Mouse (Mus musculus): Measurements from ENCODE around the gene Midn. TPM values are rescaled to one million over a fixed set of nuclear protein-coding genes. Genes with fewer than 3 reads are reported as not detected.
A peak's percentile ranks its signal among the peaks of the same experiment; 100 is the strongest.

Gene Midn
- polyA plus RNA-seq, 1 experiment from 2014 or later: 67.1 TPM

DNA sequence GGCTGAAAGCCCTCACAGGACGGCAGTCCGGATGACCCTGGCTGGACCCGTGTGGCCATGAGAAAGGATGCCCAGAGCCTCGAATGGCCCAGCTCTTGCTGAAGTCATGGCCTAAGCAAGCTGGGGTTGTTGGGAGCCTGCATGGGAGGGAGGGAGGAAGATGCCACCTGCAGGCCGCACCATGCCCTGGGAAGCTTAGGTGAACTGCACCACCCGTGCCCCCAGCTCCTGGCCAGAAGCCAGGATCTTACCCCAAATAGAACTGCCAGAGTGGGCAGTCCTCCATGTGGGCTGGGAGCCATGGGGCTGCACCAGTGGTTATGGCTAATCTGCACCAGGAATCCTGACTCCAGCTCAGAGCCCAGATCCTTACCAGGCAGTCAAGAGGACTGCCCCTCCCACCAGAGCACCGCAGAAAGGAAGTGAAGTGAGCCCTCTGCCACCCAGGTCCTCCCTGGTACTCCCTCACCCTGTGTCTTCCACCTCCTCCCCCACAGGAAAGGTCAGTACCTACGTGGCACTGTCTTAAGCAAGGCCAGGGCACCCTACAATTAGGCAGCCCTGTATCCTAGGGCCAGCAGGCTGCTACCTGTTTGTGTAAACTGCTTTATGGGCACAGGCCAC lies 14.7 kb upstream of the Midn start:
- 83% methylated on average over 8 of the region's 8 CpGs for WGBS

DNA sequence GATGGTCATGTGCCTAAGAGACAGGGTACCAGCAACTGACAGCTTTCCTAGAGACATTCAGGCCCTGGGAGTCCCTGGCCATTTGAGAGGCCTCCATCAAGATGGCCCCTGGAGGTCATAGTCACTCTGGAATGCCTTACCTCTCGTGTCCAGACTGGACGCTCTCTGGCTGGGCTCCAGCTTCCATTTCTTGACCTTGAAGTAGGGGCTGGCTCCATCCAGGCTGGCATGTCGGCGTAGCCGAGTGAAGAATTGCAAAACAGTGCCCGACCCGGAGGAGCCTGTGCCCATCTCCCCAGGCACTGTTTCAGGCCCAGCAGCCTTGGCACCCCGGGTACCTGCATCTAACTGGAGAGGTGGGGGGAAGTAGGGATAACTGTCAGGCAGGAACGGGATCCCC lies 13.7 kb upstream of the Midn start:
- Histone ChIP-seq H3K9me3 (ENCODE audit: control insufficient read depth, low read length) (no peaks in the 10 kb centered on the region), H3K36me3 (ENCODE audit: control insufficient read depth, insufficient read depth, low read length) (peaks cover 7% of the 10 kb centered on the region), H3K4me1 (replicated peaks; ENCODE audit: control insufficient read depth, insufficient read depth, low read length) (peaks cover 30% of the 10 kb centered on the region), H3K9ac (ENCODE audit: low read depth, low read length) (no peak overlapping the region), H3K4me3 (ENCODE audit: low read depth, low read length) (no peak overlapping the region), H3K27ac (ENCODE audit: low read depth, low read length) (no peak overlapping the region), H3K27me3 (ENCODE audit: control insufficient read depth, insufficient read depth, low read length) (peaks cover 22% of the 10 kb centered on the region), H3K4me2 (replicated peaks; ENCODE audit: low read depth, low read length) (no peak overlapping the region)
- 90% methylated on average over 9 of the region's 9 CpGs for WGBS
- ATAC-seq (ENCODE audit: low FRiP score): no peak
- no peak for DNase-seq (ENCODE audit: low spot score)

More for the DNA sequence above, 14.7 kb upstream of the Midn start:
- H3K36me3 ChIP-seq (ENCODE audit: control insufficient read depth, insufficient read depth, low read length): peaks cover 11% of the 10 kb centered on the region
- H3K4me3 ChIP-seq (ENCODE audit: low read depth, low read length): no peak overlapping the region
- peaks cover 23% of the 10 kb centered on the region for H3K4me1 ChIP-seq (replicated peaks; ENCODE audit: control insufficient read depth, insufficient read depth, low read length)
- H3K9ac ChIP-seq (ENCODE audit: low read depth, low read length): no peak overlapping the region
- H3K9me3 ChIP-seq (ENCODE audit: control insufficient read depth, low read length): no peaks in the 10 kb centered on the region
- H3K27ac ChIP-seq (ENCODE audit: low read depth, low read length): no peak overlapping the region
- ATAC-seq (ENCODE audit: low FRiP score) (no peak), DNase-seq (ENCODE audit: low spot score) (no peak)
- H3K4me2 ChIP-seq (replicated peaks; ENCODE audit: low read depth, low read length): no peak overlapping the region
- H3K27me3 ChIP-seq (ENCODE audit: control insufficient read depth, insufficient read depth, low read length): peaks cover 21% of the 10 kb centered on the region

DNA sequence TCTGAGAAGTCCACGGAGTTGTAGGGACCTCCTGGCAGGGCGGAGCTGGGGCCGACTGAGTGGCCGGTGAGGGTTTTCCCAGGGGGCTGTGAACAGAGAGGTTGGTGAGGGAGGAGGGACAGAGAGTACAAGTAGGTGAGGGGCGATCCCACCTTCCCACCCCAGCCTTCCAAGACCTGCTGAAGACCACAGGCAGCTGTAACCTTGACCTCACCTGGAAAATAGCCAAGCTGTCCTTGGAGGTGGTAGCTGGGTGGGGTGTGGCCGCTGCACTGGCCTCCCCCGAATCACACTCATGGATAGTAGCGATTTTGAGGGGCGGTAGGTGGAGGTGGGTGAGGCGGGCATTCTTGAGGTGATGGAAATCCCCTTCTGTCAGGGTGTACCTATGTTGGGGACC lies 12.9 kb upstream of the Midn start:
- Histone ChIP-seq H3K4me1 (replicated peaks; ENCODE audit: control insufficient read depth, insufficient read depth, low read length) (peaks cover 30% of the 10 kb centered on the region), H3K4me3 (ENCODE audit: low read depth, low read length) (no peak overlapping the region), H3K36me3 (ENCODE audit: control insufficient read depth, insufficient read depth, low read length) (peaks cover 6% of the 10 kb centered on the region), H3K4me2 (replicated peaks; ENCODE audit: low read depth, low read length) (no peak overlapping the region), H3K9me3 (ENCODE audit: control insufficient read depth, low read length) (no peaks in the 10 kb centered on the region), H3K27me3 (ENCODE audit: control insufficient read depth, insufficient read depth, low read length) (peaks cover 23% of the 10 kb centered on the region), H3K27ac (ENCODE audit: low read depth, low read length) (no peak overlapping the region), H3K9ac (ENCODE audit: low read depth, low read length) (no peak overlapping the region)
- DNase-seq (ENCODE audit: low spot score) (no peak), ATAC-seq (ENCODE audit: low FRiP score) (no peak)
- 89% methylated on average over 10 of the region's 10 CpGs for WGBS

DNA sequence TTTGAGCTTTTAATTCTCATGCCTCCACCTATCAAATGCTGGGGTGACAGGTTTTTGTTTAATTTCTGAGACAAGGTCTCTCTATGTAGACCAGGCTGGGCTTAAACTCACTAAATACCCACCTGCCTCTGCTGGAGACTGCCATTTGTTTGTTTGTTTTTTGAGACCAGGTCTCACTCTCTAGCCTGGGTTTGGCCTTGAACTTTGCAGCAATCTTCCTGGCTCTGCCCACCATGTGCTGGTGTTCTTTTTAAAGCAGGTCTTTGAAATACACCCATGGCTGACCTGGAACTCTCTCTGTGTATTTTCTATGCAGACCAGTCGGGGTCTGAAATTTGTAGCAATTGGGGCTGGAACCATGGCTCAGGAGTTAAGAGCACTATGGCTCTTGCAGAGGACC lies 12.4 kb upstream of the Midn start:
- no peak for DNase-seq (ENCODE audit: low spot score)
- no peak overlapping the region for H3K27ac ChIP-seq (ENCODE audit: low read depth, low read length)
- no peak overlapping the region for H3K4me2 ChIP-seq (replicated peaks; ENCODE audit: low read depth, low read length)
- H3K9ac ChIP-seq (ENCODE audit: low read depth, low read length): no peak overlapping the region
- peaks cover 2% of the 10 kb centered on the region; the same call in 1 of the 2 replicates for H3K36me3 ChIP-seq (ENCODE audit: control insufficient read depth, insufficient read depth, low read length)
- peaks cover 23% of the 10 kb centered on the region for H3K27me3 ChIP-seq (ENCODE audit: control insufficient read depth, insufficient read depth, low read length)
- ATAC-seq (ENCODE audit: low FRiP score): no peak
- H3K4me1 ChIP-seq (replicated peaks; ENCODE audit: control insufficient read depth, insufficient read depth, low read length): peaks cover 30% of the 10 kb centered on the region
- H3K9me3 ChIP-seq (ENCODE audit: control insufficient read depth, low read length): no peaks in the 10 kb centered on the region
- no peak overlapping the region for H3K4me3 ChIP-seq (ENCODE audit: low read depth, low read length)
- 97% methylated on average over 1 of the region's 1 CpGs for WGBS

DNA sequence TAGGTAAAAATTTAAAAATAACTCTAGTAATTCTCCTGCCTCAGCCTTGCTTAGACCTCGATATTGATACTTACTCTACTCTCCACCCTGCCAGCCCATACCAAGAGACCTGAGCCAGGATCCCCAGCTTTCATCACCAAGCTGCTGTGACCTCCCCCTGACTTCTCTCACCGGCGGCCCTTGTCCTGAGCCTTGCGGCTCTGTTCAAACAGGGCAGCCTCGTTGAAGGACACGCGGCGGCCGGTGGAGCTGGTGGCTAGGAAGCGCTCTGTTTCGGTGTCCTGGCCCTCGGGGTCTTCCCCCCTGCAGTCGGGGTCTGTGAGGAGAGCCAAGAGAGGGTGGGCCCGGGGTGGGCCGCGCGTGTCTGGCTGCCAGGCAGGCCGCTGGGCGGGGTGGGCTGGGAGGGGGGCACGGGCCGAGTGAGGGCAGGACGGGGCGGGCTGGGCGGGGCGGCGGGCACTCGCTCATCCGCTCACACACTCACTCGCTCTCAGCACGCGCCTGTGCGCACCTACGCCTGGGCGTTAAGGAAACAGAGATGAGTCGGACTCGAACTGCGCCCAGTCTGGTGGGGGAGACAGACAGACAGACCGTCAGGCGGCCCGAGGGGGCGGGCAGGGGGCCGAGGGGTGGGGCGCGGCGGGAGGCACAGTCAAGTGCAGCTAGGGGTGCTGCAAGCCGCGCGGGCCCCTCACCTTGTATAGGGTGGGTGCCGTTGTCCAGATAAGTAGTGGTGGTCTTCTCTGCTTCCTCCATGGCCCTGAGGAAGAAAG lies 11.7 kb upstream of the Midn start:
- 0 out of 2 replicates have a peak overlapping the region, but pooled peaks have one; percentile 85 for H3K9ac ChIP-seq (ENCODE audit: low read depth, low read length)
- 19% methylated on average over 26 of the region's 49 CpGs for WGBS
- H3K27ac ChIP-seq (ENCODE audit: low read depth, low read length): no peak overlapping the region
- DNase-seq (ENCODE audit: low spot score) (peak; percentile 23), ATAC-seq (ENCODE audit: low FRiP score) (no peak)
- no peaks in the 10 kb centered on the region for H3K9me3 ChIP-seq (ENCODE audit: control insufficient read depth, low read length)
- peak overlapping the region; percentile 99 for H3K4me2 ChIP-seq (replicated peaks; ENCODE audit: low read depth, low read length)
- H3K4me3 ChIP-seq (ENCODE audit: low read depth, low read length): peak overlapping the region; percentile 80
- H3K27me3 ChIP-seq (ENCODE audit: control insufficient read depth, insufficient read depth, low read length): peaks cover 23% of the 10 kb centered on the region
- H3K36me3 ChIP-seq (ENCODE audit: control insufficient read depth, insufficient read depth, low read length): no peaks in the 10 kb centered on the region
- peaks cover 28% of the 10 kb centered on the region for H3K4me1 ChIP-seq (replicated peaks; ENCODE audit: control insufficient read depth, insufficient read depth, low read length)

DNA sequence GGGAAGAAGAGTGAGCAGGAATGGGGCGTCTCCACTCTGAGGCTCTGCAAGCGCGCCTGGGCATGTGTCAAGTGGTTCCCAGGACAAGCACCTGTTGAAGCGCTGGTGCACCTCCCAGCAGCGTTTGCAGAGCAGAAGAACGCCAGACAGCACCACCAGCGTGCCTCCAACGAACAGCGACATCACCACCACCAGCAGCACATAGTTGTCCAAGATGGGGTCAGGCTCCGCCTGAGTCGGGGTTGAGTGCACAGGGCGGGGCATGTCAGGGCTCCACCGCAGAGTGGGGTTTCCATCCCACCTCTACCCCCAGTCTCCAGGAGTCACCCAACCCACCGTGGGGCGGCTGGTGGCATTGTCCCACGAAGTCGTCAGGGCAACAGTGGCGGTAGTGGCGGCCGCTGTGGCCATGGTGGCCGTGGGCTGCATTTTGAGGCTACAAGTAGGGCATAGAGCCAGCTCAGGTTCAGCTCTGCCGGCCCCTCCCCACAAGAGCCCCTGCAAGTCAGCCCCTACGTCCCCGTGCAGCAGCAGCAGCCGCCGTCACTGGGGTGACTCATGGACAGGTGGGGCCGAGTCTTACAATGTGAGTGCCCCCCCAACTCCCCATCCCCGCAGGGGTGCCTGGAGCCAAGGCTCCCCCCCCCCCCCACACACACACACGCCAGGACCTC lies 11.0 kb upstream of the Midn start:
- Histone ChIP-seq H3K36me3 (ENCODE audit: control insufficient read depth, insufficient read depth, low read length) (no peaks in the 10 kb centered on the region), H3K4me3 (ENCODE audit: low read depth, low read length) (peak overlapping the region; percentile 80), H3K4me2 (replicated peaks; ENCODE audit: low read depth, low read length) (peak overlapping the region; percentile 99), H3K27ac (ENCODE audit: low read depth, low read length) (0 out of 2 replicates have a peak overlapping the region, but pooled peaks have one; percentile 93), H3K4me1 (replicated peaks; ENCODE audit: control insufficient read depth, insufficient read depth, low read length) (peaks cover 20% of the 10 kb centered on the region), H3K27me3 (ENCODE audit: control insufficient read depth, insufficient read depth, low read length) (peaks cover 23% of the 10 kb centered on the region), H3K9me3 (ENCODE audit: control insufficient read depth, low read length) (no peaks in the 10 kb centered on the region), H3K9ac (ENCODE audit: low read depth, low read length) (peak overlapping the region; percentile 85)
- WGBS: 3% methylated on average over 29 of the region's 29 CpGs
- ATAC-seq (ENCODE audit: low FRiP score) (no peak), DNase-seq (ENCODE audit: low spot score) (peak; percentile 51)

DNA sequence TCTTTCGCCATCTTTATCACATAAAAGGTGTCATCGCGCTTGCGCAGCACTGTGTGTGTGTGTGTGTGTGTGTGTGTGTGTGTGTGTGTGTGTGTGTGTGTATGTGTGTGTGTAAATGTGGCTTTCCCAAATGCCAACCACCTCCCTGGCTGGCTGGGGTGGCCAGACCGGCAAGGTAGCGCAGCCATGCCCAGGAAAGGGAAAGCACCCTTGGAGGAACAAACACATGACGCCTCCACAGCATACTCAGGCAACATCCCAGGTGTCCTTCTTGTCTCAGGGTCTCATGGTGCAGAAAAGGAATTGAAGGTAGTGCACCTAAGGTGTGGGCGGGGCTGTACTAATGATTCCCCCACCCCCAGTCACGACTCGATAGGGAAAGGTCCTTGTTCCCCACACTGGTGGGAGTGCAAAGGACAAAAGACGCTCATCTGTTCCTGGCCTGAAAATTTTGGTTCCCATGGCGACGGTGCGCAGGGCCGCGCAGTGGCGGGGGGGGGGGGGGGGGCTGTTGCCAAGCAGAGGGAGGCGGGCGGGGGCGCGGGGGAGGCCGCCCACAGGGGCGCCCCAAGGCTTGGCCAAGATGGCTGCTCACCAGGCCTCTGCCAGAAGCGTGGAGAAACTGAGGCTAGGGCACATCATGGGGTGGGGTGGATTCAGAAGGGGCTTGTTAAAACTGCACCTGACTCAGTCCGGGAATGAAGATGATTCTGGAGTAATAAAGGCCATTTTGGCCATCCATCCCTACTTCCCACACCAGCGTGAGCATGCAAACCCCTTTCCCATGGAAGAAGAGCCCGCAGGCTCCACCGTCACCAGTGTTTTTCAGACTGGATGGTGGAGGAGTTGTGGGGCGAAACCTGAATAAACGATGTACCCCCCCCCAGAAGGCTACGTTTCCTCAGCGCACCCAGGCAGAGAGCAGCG lies 10.2 kb upstream of the Midn start:
- Histone ChIP-seq H3K4me1 (replicated peaks; ENCODE audit: control insufficient read depth, insufficient read depth, low read length) (peaks cover 23% of the 10 kb centered on the region; the same call in 1 of the 2 replicates), H3K9ac (ENCODE audit: low read depth, low read length) (peak overlapping the region; percentile 85), H3K36me3 (ENCODE audit: control insufficient read depth, insufficient read depth, low read length) (no peaks in the 10 kb centered on the region), H3K27me3 (ENCODE audit: control insufficient read depth, insufficient read depth, low read length) (peaks cover 23% of the 10 kb centered on the region), H3K9me3 (ENCODE audit: control insufficient read depth, low read length) (no peaks in the 10 kb centered on the region), H3K4me2 (replicated peaks; ENCODE audit: low read depth, low read length) (peak overlapping the region; percentile 99), H3K27ac (ENCODE audit: low read depth, low read length) (peak overlapping the region; percentile 93), H3K4me3 (ENCODE audit: low read depth, low read length) (peak overlapping the region; percentile 80)
- peak; percentile 59 for DNase-seq (ENCODE audit: low spot score)
- ATAC-seq (ENCODE audit: low FRiP score): no peak
- 8% methylated on average over 27 of the region's 33 CpGs for whole genome bisulfite sequencing
